Mouse (Mus musculus): ENCODE data around the gene Nectin1. TPM values are rescaled to one million over a fixed set of nuclear protein-coding genes. Genes with fewer than 3 reads are reported as not detected.

Gene Nectin1
- polyA plus RNA-seq, 1 experiment from 2014 or later, result 1.7 TPM

DNA sequence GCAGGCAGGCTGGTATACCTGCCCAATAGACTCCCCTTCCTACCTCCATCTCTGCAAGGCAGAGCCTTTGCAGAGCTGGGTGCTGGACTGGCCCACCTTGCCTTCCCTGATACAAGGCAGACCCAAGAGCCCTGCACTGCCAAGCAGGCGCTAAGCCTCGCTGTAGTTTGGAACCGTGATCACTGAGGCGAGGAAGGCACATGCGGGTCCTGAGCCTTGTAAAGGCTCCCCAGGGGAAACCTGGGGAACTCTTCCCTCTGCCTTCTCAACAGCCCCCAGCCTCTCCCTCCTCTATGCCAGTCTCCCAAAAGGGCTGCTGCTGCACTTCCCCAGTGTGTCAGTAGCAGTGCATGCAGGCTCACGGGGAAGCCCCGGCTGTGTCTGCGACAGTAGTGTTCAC is 37.1 kb downstream of the Nectin1 start:
- H3K9ac ChIP-seq (ENCODE audit: low read depth, low read length), result no peak overlapping the region
- H3K4me3 ChIP-seq (ENCODE audit: low read depth, low read length), result no peak overlapping the region
- no peak overlapping the region for H3K27ac ChIP-seq (ENCODE audit: low read length)
- 62% methylated on average over 8 of the region's 8 CpGs for WGBS (ENCODE audit: insufficient replicate concordance)
- H3K4me1 ChIP-seq (ENCODE audit: control insufficient read depth, low read depth, low read length), result no peaks in the 10 kb centered on the region; the same call in 1 of the 2 replicates
- H3K4me2 ChIP-seq (ENCODE audit: low read depth, low read length), result no peak overlapping the region
- no peaks in the 10 kb centered on the region for H3K36me3 ChIP-seq (ENCODE audit: control insufficient read depth, insufficient read depth)
- no peaks in the 10 kb centered on the region for H3K27me3 ChIP-seq (ENCODE audit: control insufficient read depth, insufficient read depth, low read depth, low read length)
- no peaks in the 10 kb centered on the region for H3K9me3 ChIP-seq (replicated peaks; ENCODE audit: control insufficient read depth, low read length)
- ATAC-seq (ENCODE audit: low read depth), result no peak

DNA sequence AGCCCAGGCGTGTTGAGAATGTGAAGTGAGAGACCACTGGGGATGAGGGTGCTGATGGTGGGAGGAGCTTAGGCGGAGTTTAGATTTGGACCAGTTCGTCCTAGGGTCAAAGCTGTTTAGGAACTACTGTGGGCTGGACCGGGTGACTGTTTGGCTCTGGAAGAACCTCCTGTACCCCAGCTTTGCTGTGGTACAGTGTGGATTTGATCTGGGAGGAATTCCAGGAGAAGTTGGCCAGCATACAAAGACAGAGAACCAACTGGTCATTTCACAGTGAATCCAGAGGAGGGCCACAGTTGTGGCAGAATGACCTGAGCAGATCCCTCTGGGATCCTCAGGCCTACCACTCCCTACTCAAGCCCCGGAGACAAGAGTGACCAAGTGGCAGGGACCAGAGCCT is 38.6 kb downstream of the Nectin1 start:
- Histone ChIP-seq H3K4me2 (ENCODE audit: low read depth, low read length) (no peak overlapping the region), H3K4me3 (ENCODE audit: low read depth, low read length) (no peak overlapping the region), H3K4me1 (ENCODE audit: control insufficient read depth, low read depth, low read length) (no peaks in the 10 kb centered on the region), H3K36me3 (ENCODE audit: control insufficient read depth, insufficient read depth) (no peaks in the 10 kb centered on the region), H3K9ac (ENCODE audit: low read depth, low read length) (no peak overlapping the region), H3K9me3 (replicated peaks; ENCODE audit: control insufficient read depth, low read length) (no peaks in the 10 kb centered on the region), H3K27ac (ENCODE audit: low read length) (no peak overlapping the region), H3K27me3 (ENCODE audit: control insufficient read depth, insufficient read depth, low read depth, low read length) (no peaks in the 10 kb centered on the region)
- ATAC-seq (ENCODE audit: low read depth), result no peak
- 54% methylated on average over 5 of the region's 5 CpGs for WGBS (ENCODE audit: insufficient replicate concordance)

DNA sequence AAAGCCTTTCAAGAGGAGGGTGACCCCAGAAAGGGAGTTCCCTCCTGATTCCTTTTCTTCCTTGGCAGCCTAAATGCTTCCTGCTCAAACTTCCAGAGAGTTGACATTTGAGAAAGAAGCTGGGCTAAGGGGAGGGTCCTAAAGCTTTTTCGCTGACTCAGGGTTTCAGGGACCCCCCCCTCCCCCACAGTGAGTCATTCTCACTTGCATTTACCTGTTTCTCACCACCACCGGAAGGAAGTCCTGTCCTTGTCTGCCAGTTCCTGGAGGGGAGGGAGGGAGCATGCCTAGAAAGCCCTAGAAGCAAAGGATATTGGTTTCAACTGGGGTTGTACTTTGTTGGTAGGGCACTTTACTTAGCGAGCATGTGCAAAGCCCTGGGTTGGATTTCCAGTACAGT is 40.2 kb downstream of the Nectin1 start:
- no peaks in the 10 kb centered on the region for H3K36me3 ChIP-seq (ENCODE audit: control insufficient read depth, insufficient read depth)
- H3K4me2 ChIP-seq (ENCODE audit: low read depth, low read length), result no peak overlapping the region
- H3K27ac ChIP-seq (ENCODE audit: low read length), result no peak overlapping the region
- no peaks in the 10 kb centered on the region for H3K4me1 ChIP-seq (ENCODE audit: control insufficient read depth, low read depth, low read length)
- no peaks in the 10 kb centered on the region for H3K27me3 ChIP-seq (ENCODE audit: control insufficient read depth, insufficient read depth, low read depth, low read length)
- H3K4me3 ChIP-seq (ENCODE audit: low read depth, low read length), result no peak overlapping the region
- 32% methylated on average over 3 of the region's 3 CpGs for WGBS (ENCODE audit: insufficient replicate concordance)
- H3K9ac ChIP-seq (ENCODE audit: low read depth, low read length), result no peak overlapping the region
- no peak for ATAC-seq (ENCODE audit: low read depth)
- H3K9me3 ChIP-seq (replicated peaks; ENCODE audit: control insufficient read depth, low read length), result no peaks in the 10 kb centered on the region

DNA sequence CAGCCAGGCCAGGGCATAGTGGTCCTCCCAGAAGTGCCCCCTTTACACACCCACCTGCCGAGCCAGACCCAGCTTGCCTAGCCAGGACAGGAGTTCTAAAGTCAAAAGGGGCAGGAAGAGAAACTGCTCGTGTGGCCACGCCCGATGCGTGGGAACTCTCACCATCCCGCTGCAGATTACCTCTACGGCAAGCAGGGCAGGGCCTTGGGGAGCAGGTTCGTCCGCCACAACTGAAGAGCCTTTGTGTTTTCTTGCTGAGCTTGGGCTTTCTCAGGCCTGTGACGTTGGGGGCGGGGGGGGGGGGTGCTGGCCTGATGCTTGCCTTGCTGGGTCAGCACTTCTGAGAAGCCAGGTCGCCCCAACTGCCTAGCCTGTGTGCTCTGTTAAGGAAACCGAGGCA is 41.1 kb downstream of the Nectin1 start:
- H3K4me3 ChIP-seq (ENCODE audit: low read depth, low read length), result no peak overlapping the region
- 46% methylated on average over 13 of the region's 13 CpGs for WGBS (ENCODE audit: insufficient replicate concordance)
- no peaks in the 10 kb centered on the region for H3K9me3 ChIP-seq (replicated peaks; ENCODE audit: control insufficient read depth, low read length)
- no peak overlapping the region for H3K9ac ChIP-seq (ENCODE audit: low read depth, low read length)
- H3K27me3 ChIP-seq (ENCODE audit: control insufficient read depth, insufficient read depth, low read depth, low read length), result no peaks in the 10 kb centered on the region
- no peak overlapping the region for H3K27ac ChIP-seq (ENCODE audit: low read length)
- ATAC-seq (ENCODE audit: low read depth), result no peak
- no peaks in the 10 kb centered on the region for H3K4me1 ChIP-seq (ENCODE audit: control insufficient read depth, low read depth, low read length)
- no peak overlapping the region for H3K4me2 ChIP-seq (ENCODE audit: low read depth, low read length)
- H3K36me3 ChIP-seq (ENCODE audit: control insufficient read depth, insufficient read depth), result no peaks in the 10 kb centered on the region

DNA sequence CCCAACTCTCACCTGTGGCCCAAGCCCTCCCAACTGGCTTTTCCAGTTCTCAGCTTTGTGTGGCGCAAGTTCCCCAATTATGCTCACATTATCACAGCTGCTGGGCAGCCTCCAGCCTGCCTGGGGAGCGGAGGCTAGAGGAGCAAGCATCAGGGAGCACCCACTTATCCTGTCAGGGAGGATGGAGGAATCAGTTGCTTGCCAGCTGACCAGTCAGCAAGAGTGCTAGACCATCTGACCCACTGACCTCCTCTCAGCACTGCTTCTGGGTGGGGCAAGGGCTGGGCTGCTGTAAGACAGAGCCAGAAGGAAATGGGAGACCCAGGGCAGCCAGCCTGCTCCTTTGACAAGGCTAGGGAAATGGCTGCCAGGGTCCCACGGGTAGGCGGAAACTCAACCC is 43.8 kb downstream of the Nectin1 start:
- no peak overlapping the region for H3K9ac ChIP-seq (ENCODE audit: low read depth, low read length)

DNA sequence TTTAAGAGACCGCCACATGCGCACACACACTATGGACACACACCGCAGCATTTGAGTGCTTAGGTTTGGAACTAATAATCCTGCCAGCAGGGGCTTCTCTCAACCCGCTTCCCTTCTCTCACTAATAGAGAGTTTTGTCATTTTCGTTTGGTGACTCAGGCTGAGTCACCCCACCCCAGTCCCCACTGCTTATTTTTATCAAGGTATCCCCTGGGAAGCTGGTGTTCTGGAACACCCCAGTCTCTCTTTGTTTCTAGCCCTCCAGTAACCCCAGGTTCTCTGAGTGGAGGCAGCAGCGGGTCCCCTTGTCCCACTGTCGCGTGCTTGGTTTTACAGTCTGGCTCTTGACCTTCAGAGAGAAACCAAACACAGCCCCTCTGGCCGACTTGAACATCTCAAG is 48.9 kb downstream of the Nectin1 start:
- no peak for ATAC-seq (ENCODE audit: low read depth)
- H3K4me1 ChIP-seq (ENCODE audit: control insufficient read depth, low read depth, low read length), result no peaks in the 10 kb centered on the region

More for the DNA sequence above, 43.8 kb downstream of the Nectin1 start:
- Histone ChIP-seq H3K27ac (ENCODE audit: low read length) (no peak overlapping the region), H3K9me3 (replicated peaks; ENCODE audit: control insufficient read depth, low read length) (no peaks in the 10 kb centered on the region), H3K4me2 (ENCODE audit: low read depth, low read length) (no peak overlapping the region), H3K4me1 (ENCODE audit: control insufficient read depth, low read depth, low read length) (no peaks in the 10 kb centered on the region), H3K36me3 (ENCODE audit: control insufficient read depth, insufficient read depth) (no peaks in the 10 kb centered on the region), H3K27me3 (ENCODE audit: control insufficient read depth, insufficient read depth, low read depth, low read length) (no peaks in the 10 kb centered on the region), H3K4me3 (ENCODE audit: low read depth, low read length) (no peak overlapping the region)
- no peak for ATAC-seq (ENCODE audit: low read depth)
- WGBS (ENCODE audit: insufficient replicate concordance), result 63% methylated on average over 4 of the region's 4 CpGs

DNA sequence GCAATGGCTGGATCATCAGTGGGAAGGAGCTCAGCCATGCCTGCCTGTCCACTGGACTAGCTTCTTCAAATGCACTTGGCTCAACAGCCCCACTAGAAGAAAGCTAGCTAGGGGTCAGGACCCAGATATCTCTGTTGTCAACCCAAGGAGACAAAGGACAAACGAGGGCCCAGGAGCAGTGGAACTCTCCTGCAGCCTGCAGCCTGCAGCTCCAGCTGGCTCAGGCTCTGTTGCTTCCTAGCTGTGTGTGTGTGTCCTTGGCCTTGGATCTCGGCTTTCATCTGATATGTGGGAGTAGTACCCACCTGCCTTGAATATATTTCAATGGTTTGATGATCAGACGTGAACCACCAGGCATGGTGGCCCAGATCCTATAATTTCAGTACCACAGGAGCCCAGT is 49.6 kb downstream of the Nectin1 start:
- no peak overlapping the region for H3K27ac ChIP-seq (ENCODE audit: low read length)
- no peak overlapping the region for H3K9ac ChIP-seq (ENCODE audit: low read depth, low read length)
- no peak for ATAC-seq (ENCODE audit: low read depth)
- no peaks in the 10 kb centered on the region for H3K27me3 ChIP-seq (ENCODE audit: control insufficient read depth, insufficient read depth, low read depth, low read length)
- no peak overlapping the region for H3K4me3 ChIP-seq (ENCODE audit: low read depth, low read length)
- H3K4me1 ChIP-seq (ENCODE audit: control insufficient read depth, low read depth, low read length), result no peaks in the 10 kb centered on the region
- WGBS (ENCODE audit: insufficient replicate concordance), result 50% methylated on average over 3 of the region's 3 CpGs
- H3K9me3 ChIP-seq (replicated peaks; ENCODE audit: control insufficient read depth, low read length), result no peaks in the 10 kb centered on the region
- no peaks in the 10 kb centered on the region for H3K36me3 ChIP-seq (ENCODE audit: control insufficient read depth, insufficient read depth)
- H3K4me2 ChIP-seq (ENCODE audit: low read depth, low read length), result no peak overlapping the region

More for the DNA sequence above, 48.9 kb downstream of the Nectin1 start:
- 75% methylated on average over 9 of the region's 9 CpGs for WGBS (ENCODE audit: insufficient replicate concordance)
- Histone ChIP-seq H3K27ac (ENCODE audit: low read length) (no peak overlapping the region), H3K4me3 (ENCODE audit: low read depth, low read length) (no peak overlapping the region), H3K4me2 (ENCODE audit: low read depth, low read length) (no peak overlapping the region), H3K36me3 (ENCODE audit: control insufficient read depth, insufficient read depth) (no peaks in the 10 kb centered on the region), H3K9ac (ENCODE audit: low read depth, low read length) (no peak overlapping the region), H3K27me3 (ENCODE audit: control insufficient read depth, insufficient read depth, low read depth, low read length) (no peaks in the 10 kb centered on the region), H3K9me3 (replicated peaks; ENCODE audit: control insufficient read depth, low read length) (no peaks in the 10 kb centered on the region)

DNA sequence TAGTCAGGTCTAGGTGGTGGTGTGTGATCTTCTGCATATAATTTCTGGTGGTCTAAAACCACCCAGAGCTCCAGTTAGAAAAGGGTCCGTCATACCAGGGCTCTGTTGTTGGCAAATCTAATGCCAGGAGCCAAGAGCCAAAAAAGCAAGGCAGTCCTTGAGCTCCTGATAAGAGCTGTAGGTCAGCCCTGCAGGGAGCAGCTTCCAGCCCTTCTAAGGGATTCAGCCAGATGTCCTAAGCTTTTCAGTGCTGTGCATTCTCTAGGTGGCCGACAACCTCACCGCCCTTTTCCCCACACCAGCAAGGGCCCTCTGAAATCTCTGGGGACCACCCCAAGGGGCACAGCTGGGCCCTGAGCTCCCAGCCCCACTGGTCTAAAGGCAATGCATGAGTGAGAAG is 52.2 kb downstream of the Nectin1 start:
- H3K27ac ChIP-seq (ENCODE audit: low read length), result no peak overlapping the region
- H3K9ac ChIP-seq (ENCODE audit: low read depth, low read length), result no peak overlapping the region
- no peaks in the 10 kb centered on the region for H3K27me3 ChIP-seq (ENCODE audit: control insufficient read depth, insufficient read depth, low read depth, low read length)
- H3K36me3 ChIP-seq (ENCODE audit: control insufficient read depth, insufficient read depth), result no peaks in the 10 kb centered on the region
- no peaks in the 10 kb centered on the region for H3K9me3 ChIP-seq (replicated peaks; ENCODE audit: control insufficient read depth, low read length)
- H3K4me1 ChIP-seq (ENCODE audit: control insufficient read depth, low read depth, low read length), result no peaks in the 10 kb centered on the region
- no peak overlapping the region for H3K4me3 ChIP-seq (ENCODE audit: low read depth, low read length)
- no peak overlapping the region for H3K4me2 ChIP-seq (ENCODE audit: low read depth, low read length)
- no peak for ATAC-seq (ENCODE audit: low read depth)
- WGBS (ENCODE audit: insufficient replicate concordance), result 64% methylated on average over 3 of the region's 3 CpGs

DNA sequence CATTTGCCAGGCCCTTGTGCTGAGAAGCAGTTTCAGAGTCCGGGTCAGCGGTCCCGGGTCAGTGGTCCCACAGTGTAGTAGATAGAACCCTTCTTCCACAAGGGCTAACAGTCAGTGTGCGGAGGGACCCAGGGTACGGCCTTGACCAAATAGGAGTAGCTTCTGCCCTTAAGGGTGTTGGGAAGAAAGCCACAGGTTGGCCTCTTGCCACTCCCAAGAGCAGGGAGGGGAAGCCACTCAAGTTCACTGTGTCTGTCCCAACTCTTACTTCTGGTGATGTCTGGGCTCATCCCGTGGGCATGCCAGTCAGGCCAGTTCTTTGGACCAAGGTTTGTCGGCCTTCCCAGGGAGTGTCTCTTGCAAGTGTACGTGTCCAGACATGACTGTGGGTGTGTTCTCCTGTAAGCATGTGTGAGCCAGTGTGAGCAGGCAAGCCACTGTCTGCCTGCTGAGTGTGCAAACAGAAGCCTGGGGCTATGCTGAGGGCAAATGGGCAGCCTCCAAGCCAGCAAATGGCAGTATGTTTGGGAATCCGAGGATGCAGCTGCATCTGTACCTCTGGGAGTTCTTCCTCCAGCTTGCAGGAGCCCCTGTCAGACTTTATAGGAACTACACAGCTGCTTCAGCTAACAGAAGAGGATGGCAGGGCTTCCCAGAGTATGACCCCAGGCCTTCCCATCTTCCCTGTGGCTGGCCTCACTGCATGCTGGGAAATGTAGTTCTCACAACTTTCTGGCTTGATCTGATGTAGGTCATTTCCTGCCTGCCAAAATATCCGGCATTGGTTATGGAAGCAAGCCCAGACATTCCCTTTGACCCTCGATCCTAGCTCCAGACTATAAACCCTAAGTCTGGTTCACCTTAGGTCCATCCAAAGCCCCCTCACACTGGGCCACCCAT is 53.3 kb downstream of the Nectin1 start:
- Histone ChIP-seq H3K27me3 (ENCODE audit: control insufficient read depth, insufficient read depth, low read depth, low read length) (no peaks in the 10 kb centered on the region), H3K27ac (ENCODE audit: low read length) (no peak overlapping the region), H3K4me3 (ENCODE audit: low read depth, low read length) (no peak overlapping the region), H3K4me1 (ENCODE audit: control insufficient read depth, low read depth, low read length) (no peaks in the 10 kb centered on the region), H3K36me3 (ENCODE audit: control insufficient read depth, insufficient read depth) (no peaks in the 10 kb centered on the region), H3K9me3 (replicated peaks; ENCODE audit: control insufficient read depth, low read length) (no peaks in the 10 kb centered on the region), H3K4me2 (ENCODE audit: low read depth, low read length) (no peak overlapping the region), H3K9ac (ENCODE audit: low read depth, low read length) (no peak overlapping the region)
- no peak for ATAC-seq (ENCODE audit: low read depth)
- 60% methylated on average over 11 of the region's 11 CpGs for WGBS (ENCODE audit: insufficient replicate concordance)
